Mouse (Mus musculus) WW6 (cell line): ENCODE data around the gene Deaf1.
"Not testable (repeated sequence)": the region's sequence is repeated elsewhere in the genome, so short reads cannot be mapped to it uniquely, and the experiment has no call there.

ENCODE experiments used
- DNase-seq: peaks from one replicate; pipeline ENCODE4 v3.0.0-alpha.2; 2013; ENCODE audit warnings: low read depth, low spot score

Deaf1 gene

DNA sequence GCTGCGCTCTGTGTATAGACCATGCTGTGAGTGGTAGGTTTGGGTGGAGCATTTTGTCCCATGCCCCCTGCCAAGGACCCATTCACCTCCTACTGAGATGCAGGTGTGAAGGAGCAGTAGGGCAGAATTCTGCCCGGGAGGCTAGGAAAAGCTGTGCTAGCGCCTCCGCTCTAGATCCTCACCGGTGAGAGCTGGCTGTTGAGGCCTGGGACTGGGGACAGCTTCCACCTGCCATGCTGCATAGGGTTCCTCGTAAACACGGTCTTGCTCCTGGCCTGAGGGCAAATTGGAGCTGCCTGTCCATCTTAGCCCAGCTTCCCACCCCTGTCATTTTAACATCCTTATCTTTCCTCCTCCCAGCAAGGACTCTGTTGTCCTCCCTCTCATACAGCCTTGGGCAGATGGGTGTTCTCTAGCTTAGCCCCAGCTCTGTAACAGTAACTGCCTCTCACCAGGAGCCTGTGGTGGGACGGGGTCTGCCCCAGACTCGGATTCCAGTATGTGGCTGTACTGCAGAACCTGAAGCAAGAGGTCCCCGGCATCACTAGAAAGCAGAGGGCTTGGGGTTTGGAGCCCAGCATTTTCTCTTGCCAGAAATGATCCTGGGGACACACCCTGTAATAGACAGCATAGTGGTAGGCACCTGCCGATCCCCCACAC lies 63.3 kb downstream of the Deaf1 start:
- DNase-seq: no peak

- no peak for DNase-seq
Observed at GRCm38 (mm10) chr7:141263640-141264039, 63.9 kb downstream of the Deaf1 start.

- DNase-seq: no peak
Observed at GRCm38 (mm10) chr7:141261480-141261879, 66.0 kb downstream of the Deaf1 start.

- no peak for DNase-seq
Observed at GRCm38 (mm10) chr7:141256159-141256558, 71.3 kb downstream of the Deaf1 start.

- not testable (repeated sequence) for DNase-seq
Observed at GRCm38 (mm10) chr7:141250486-141250885, 77.0 kb downstream of the Deaf1 start.
